Mouse (Mus musculus) limb, embryonic 12.5 days (tissue): ENCODE measurements around the gene Zfp541. TPM values are rescaled to one million over a fixed set of nuclear protein-coding genes. Genes with fewer than 3 reads are reported as not detected.

Source experiments
- ATAC-seq: fragments of 200-750 bp; cut with Nextera tagmentation; 2 replicates; pipeline ENCODE4 v1.8.0; 2017; ENCODE audit warnings: low read depth, moderate TSS enrichment; ENCODE audit not compliant: insufficient number of reproducible peaks, insufficient read depth, low FRiP score, low TSS enrichment
- H3K27ac ChIP-seq: fragments of 300-500 bp; sonication (generic); 2 replicates; pipeline ENCODE4 v1.5.1; 2016; ENCODE audit warnings: mild to moderate bottlenecking, moderate library complexity
- H3K27me3 ChIP-seq: fragments of 300-500 bp; sonication (generic); 2 replicates; pipeline ENCODE4 v1.6.1; 2016; ENCODE audit warnings: mild to moderate bottlenecking, moderate library complexity
- H3K36me3 ChIP-seq: fragments of 300-500 bp; sonication (generic); 2 replicates; pipeline ENCODE4 v1.6.1; 2016; ENCODE audit warnings: mild to moderate bottlenecking, moderate library complexity
- H3K4me1 ChIP-seq: fragments of 300-500 bp; sonication (generic); replicated peaks from 2 replicates; pipeline ENCODE4 v1.6.1; 2016
- H3K4me2 ChIP-seq: fragments of 300-500 bp; sonication (generic); 2 replicates; pipeline ENCODE4 v1.6.1; 2016; ENCODE audit warnings: mild to moderate bottlenecking, moderate library complexity
- H3K4me3 ChIP-seq: fragments of 300-500 bp; sonication (generic); replicated peaks from 2 replicates; pipeline ENCODE4 v1.5.1; 2016; ENCODE audit warnings: mild to moderate bottlenecking
- H3K9ac ChIP-seq: fragments of 300-500 bp; sonication (generic); replicated peaks from 2 replicates; pipeline ENCODE4 v1.6.1; 2016; ENCODE audit warnings: mild to moderate bottlenecking, moderate library complexity
- H3K9me3 ChIP-seq: fragments of 300-500 bp; sonication (generic); 2 replicates; pipeline ENCODE4 v1.6.1; 2016; ENCODE audit warnings: mild to moderate bottlenecking, moderate library complexity
- WGBS: fragments of 180-500 bp; shearing (Covaris S2); methylation state at CpG from one replicate; pipeline ENCODE4 v1.1.7; 2016; 5-methylcytosine and 5-hydroxymethylcytosine counted together
- polyA plus RNA-seq: library from polyadenylated mRNA; unstranded; fragments of >200 nt; fragmentation: Nextera tagmentation; extraction: Ambion mirVana; gene quantifications from 2 replicates; pipeline ENCODE4 v1.2.1, GENCODE M21; 2016

The Zfp541 gene
- polyA plus RNA-seq: 0.08 TPM in 1 of 2 replicates, not detected in the other

- 46% methylated on average over 74 of the region's 80 CpGs for WGBS
- peak within 1 kb of the TSS; percentile 35 for H3K4me2 ChIP-seq
- no peak within 1 kb of the TSS for H3K9ac ChIP-seq
- H3K27me3 ChIP-seq: peaks cover 36% of the 10 kb centered on the region
- no peaks in the 10 kb centered on the region for H3K4me1 ChIP-seq
- H3K9me3 ChIP-seq: peaks cover 17% of the 10 kb centered on the region; the same call in 1 of the 2 replicates
- ATAC-seq: no peak
- peak within 1 kb of the TSS; percentile 22 for H3K4me3 ChIP-seq
- no peak within 1 kb of the TSS for H3K27ac ChIP-seq
- H3K36me3 ChIP-seq: no peaks in the 10 kb centered on the region
Observed at GRCm38 (mm10) chr7:16061219-16062098, at the start of gene Zfp541. TSS of gene Zfp541 (plus strand) at chr7:16061814.

- H3K4me3 ChIP-seq: no peak overlapping the region
- no peak overlapping the region for H3K27ac ChIP-seq
- peaks cover 15% of the 10 kb centered on the region for H3K4me1 ChIP-seq
- H3K9me3 ChIP-seq: no peaks in the 10 kb centered on the region
- no peak overlapping the region for H3K9ac ChIP-seq
- no peak for ATAC-seq
- H3K27me3 ChIP-seq: no peaks in the 10 kb centered on the region
- peaks cover 28% of the 10 kb centered on the region for H3K36me3 ChIP-seq
- H3K4me2 ChIP-seq: no peak overlapping the region
- 79% methylated on average over 11 of the region's 11 CpGs for WGBS
Observed at GRCm38 (mm10) chr7:16012576-16013263, 48.9 kb upstream of the Zfp541 start.

- WGBS: 30% methylated on average over 5 of the region's 5 CpGs
- Histone ChIP-seq H3K4me1 (peaks cover 15% of the 10 kb centered on the region), H3K4me2 (no peak overlapping the region), H3K36me3 (peaks cover 26% of the 10 kb centered on the region), H3K9me3 (no peaks in the 10 kb centered on the region), H3K27ac (no peak overlapping the region), H3K9ac (no peak overlapping the region), H3K4me3 (no peak overlapping the region), H3K27me3 (no peaks in the 10 kb centered on the region)
- no peak for ATAC-seq
Observed at GRCm38 (mm10) chr7:16013722-16014275, 47.8 kb upstream of the Zfp541 start.

GRCm38 (mm10) chr7:16014521-16015175, 47.0 kb upstream of the Zfp541 start:
- 93% methylated on average over 8 of the region's 8 CpGs for WGBS
- Histone ChIP-seq H3K4me3 (no peak overlapping the region), H3K27me3 (no peaks in the 10 kb centered on the region), H3K27ac (no peak overlapping the region), H3K36me3 (peaks cover 26% of the 10 kb centered on the region), H3K4me1 (peaks cover 15% of the 10 kb centered on the region), H3K9ac (no peak overlapping the region), H3K4me2 (no peak overlapping the region), H3K9me3 (no peaks in the 10 kb centered on the region)
- ATAC-seq: no peak

- no peak overlapping the region for H3K4me2 ChIP-seq
- no peak overlapping the region for H3K9ac ChIP-seq
- no peak for ATAC-seq
- no peaks in the 10 kb centered on the region for H3K27me3 ChIP-seq
- H3K4me1 ChIP-seq: peaks cover 15% of the 10 kb centered on the region
- peaks cover 27% of the 10 kb centered on the region for H3K36me3 ChIP-seq
- H3K27ac ChIP-seq: no peak overlapping the region
- H3K9me3 ChIP-seq: no peaks in the 10 kb centered on the region
- 87% methylated on average over 5 of the region's 5 CpGs for WGBS
- H3K4me3 ChIP-seq: no peak overlapping the region
Observed at GRCm38 (mm10) chr7:16015384-16015783, 46.2 kb upstream of the Zfp541 start.

- H3K4me1 ChIP-seq: peaks cover 10% of the 10 kb centered on the region
- no peaks in the 10 kb centered on the region for H3K27me3 ChIP-seq
- H3K9ac ChIP-seq: no peak overlapping the region
- H3K4me2 ChIP-seq: no peak overlapping the region
- H3K27ac ChIP-seq: no peak overlapping the region
- H3K4me3 ChIP-seq: no peak overlapping the region
- H3K9me3 ChIP-seq: no peaks in the 10 kb centered on the region
- ATAC-seq: no peak; the same call in 1 of the 2 replicates
- H3K36me3 ChIP-seq: peaks cover 10% of the 10 kb centered on the region; the same call in 1 of the 2 replicates
- WGBS: 88% methylated on average over 9 of the region's 9 CpGs
Observed at GRCm38 (mm10) chr7:16018016-16018810, 43.4 kb upstream of the Zfp541 start.

- no peak for ATAC-seq
- Histone ChIP-seq H3K27me3 (no peaks in the 10 kb centered on the region), H3K4me3 (no peak overlapping the region), H3K4me1 (no peaks in the 10 kb centered on the region; the same call in 1 of the 2 replicates), H3K27ac (no peak overlapping the region), H3K9ac (no peak overlapping the region), H3K9me3 (no peaks in the 10 kb centered on the region), H3K4me2 (no peak overlapping the region), H3K36me3 (peaks cover 9% of the 10 kb centered on the region; the same call in 1 of the 2 replicates)
- 85% methylated on average over 5 of the region's 5 CpGs for WGBS
Observed at GRCm38 (mm10) chr7:16019256-16020094, 42.1 kb upstream of the Zfp541 start.

GRCm38 (mm10) chr7:16024603-16025222, 36.9 kb upstream of the Zfp541 start:
- Histone ChIP-seq H3K27ac (no peak overlapping the region), H3K36me3 (peaks cover 22% of the 10 kb centered on the region), H3K4me1 (no peaks in the 10 kb centered on the region), H3K9ac (no peak overlapping the region), H3K4me3 (no peak overlapping the region), H3K27me3 (no peaks in the 10 kb centered on the region), H3K4me2 (no peak overlapping the region), H3K9me3 (no peaks in the 10 kb centered on the region)
- ATAC-seq: no peak
- WGBS: 90% methylated on average over 8 of the region's 8 CpGs

- ATAC-seq: no peak
- H3K4me2 ChIP-seq: no peak overlapping the region
- H3K9ac ChIP-seq: no peak overlapping the region
- H3K36me3 ChIP-seq: peaks cover 39% of the 10 kb centered on the region
- H3K4me1 ChIP-seq: no peaks in the 10 kb centered on the region
- no peaks in the 10 kb centered on the region for H3K27me3 ChIP-seq
- no peak overlapping the region for H3K27ac ChIP-seq
- H3K9me3 ChIP-seq: no peaks in the 10 kb centered on the region
- 87% methylated on average over 6 of the region's 6 CpGs for WGBS
- no peak overlapping the region for H3K4me3 ChIP-seq
Observed at GRCm38 (mm10) chr7:16028102-16028927, 33.3 kb upstream of the Zfp541 start.
